Mouse (Mus musculus): ENCODE data around the gene B3galt6.
A peak's percentile ranks its signal among the peaks of the same experiment; 100 is the strongest.

The B3galt6 gene

DNA sequence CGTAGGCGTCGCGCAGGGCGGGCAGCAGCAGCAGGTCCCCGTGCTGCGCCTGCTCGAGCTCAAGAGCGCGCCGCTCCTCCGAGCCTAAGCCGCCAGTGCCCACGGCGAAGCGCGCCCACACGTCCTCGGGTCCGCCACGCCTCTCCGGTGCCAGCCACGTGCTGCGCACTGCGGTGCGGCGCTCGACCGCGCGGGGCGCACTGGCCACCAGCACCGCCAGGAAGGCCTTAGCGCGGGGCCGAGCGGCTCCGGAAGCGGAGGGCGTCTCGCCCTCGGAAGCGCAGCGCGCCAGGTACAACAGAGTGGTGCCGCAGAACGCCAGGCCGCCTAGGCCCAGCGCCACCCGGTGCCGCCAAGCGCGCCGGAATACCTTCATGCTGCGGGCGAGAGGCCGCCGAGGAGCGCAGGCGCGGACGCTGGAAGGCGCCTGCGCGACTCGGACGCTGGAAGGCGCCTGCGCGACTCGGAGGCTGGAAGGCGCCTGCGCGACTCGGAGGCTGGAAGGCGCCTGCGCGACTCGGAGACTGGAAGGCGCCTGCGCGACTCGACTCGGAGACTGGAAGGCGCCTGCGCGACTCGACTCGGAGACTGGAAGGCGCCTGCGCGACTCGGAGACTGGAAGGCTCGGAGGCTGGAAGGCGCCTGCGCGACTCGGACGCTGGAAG is at the start of gene B3galt6, which contains the start of gene Sdf4:
Gene B3galt6 (minus strand): TSS at position 409 of the 665 bp plus-strand sequence.
Gene Sdf4 (plus strand): TSS at position 632 of the 665 bp plus-strand sequence.
- peak; percentile 89 for DNase-seq (ENCODE audit: low read depth, low spot score)

- DNase-seq (ENCODE audit: low read depth, low spot score) = no peak
Observed at GRCm38 (mm10) chr4:156034901-156035300, 42.5 kb upstream of the B3galt6 start.

DNA sequence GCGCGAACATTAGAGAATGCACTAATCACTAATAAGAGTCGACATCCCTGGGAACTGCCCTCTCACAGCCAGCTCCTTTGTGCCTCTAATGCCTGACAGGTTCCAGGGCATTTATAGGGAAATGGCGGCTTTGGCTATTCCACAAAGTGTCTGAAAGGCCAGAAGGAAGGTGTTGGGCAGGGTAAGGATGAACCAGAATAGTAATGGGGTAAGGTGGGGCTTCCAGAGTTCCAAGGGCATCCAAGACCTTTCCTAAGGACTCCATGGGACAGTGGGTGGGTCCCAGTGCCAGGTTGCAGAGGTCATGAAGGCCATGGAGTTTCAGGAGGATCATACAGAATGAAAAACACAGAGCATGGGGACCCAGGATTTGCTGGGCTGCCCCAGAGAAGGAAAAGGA is 41.9 kb upstream of the B3galt6 start:
- DNase-seq (ENCODE audit: low read depth, low spot score) = no peak

DNA sequence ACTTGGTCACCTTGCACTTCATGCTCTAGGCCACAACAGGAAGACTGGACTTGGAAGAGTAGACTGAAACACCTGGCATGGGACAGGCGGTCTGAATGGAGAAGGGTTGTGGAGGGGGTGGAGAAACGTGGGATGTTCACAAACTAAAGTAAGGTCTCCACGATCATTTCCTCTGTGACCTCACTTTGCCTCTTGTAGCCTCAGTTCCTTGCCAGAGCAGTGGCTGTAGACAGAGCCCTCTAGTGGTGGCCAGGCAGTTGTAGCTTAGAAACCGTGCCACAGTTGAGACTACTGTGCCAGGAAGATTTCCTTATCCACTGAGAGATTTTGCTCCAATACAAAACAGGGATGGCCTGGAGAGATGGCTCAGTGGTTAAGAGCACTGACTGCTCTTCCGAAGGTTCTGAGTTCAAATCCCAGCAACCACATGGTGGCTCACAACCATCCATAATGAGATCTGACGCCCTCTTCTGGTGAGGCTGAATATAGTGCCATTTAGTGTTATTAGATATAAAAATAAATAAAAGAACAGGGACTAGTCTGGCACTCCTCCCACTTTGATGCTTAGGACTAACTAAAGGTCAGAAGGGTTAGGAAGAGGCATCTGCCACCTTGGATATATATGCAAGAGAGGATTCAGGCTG is 41.1 kb upstream of the B3galt6 start:
- DNase-seq (ENCODE audit: low read depth, low spot score) = peak; percentile 12

DNA sequence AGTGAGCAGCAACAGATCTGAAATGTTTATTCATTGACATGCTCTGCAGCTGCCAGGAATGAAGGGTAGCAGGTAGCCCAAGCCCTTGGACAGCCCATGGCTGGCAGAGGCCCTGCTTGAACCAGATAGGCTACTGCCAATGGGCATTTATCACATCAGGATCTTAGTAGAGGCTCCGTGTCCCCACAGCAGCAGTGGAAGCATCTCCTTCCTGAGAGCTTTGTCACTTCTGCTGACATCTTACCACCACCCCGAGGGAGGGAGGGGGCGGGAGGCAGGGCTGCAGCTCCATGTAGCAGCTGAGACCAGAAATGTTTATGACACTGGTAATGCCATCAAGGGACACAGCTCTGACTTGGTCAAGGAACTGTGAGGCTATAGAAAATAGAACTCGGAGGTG is 40.4 kb upstream of the B3galt6 start:
- no peak for DNase-seq (ENCODE audit: low read depth, low spot score)

- no peak for DNase-seq (ENCODE audit: low read depth, low spot score)
Observed at GRCm38 (mm10) chr4:156031593-156032391, 39.3 kb upstream of the B3galt6 start.

DNA sequence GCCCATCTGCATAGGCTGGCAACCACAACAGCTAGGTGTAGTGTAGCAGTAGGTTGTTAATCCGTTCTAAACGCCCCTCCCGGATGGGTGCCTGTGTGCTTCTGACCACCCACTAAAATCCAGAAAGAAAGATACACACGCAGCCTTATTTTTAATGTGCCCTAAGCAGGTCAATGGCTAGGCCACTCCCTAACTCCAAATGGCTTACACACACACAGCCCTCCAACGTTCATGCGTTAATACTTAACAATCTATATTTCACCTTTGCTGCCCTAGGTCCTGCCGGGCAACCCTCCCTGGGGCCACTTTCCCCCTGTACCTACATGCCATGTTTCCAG is 38.8 kb upstream of the B3galt6 start:
- DNase-seq (ENCODE audit: low read depth, low spot score) = no peak

DNA sequence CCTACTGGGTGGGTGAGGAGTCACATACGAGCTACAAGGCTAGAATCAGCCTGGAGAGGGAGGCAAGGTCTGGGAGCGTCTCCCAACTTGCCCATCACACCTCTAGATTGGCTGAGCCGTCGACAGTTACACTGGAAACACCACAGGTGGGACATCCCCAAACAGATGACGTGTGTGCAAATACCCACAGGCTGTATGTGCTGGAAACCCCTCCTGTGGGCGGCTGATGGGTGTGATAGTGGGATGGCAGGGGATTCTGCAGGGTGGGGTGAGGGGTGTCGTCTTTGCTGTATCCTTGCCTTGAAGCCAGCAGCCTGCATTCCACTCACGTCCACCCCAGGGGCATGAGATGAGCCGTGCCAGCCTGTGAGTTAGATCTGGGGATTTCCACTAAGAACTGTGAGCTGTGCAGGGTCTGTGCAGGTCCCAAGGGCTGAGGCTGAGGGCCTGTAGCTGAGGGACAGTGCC is 38.2 kb upstream of the B3galt6 start:
- no peak for DNase-seq (ENCODE audit: low read depth, low spot score)

DNA sequence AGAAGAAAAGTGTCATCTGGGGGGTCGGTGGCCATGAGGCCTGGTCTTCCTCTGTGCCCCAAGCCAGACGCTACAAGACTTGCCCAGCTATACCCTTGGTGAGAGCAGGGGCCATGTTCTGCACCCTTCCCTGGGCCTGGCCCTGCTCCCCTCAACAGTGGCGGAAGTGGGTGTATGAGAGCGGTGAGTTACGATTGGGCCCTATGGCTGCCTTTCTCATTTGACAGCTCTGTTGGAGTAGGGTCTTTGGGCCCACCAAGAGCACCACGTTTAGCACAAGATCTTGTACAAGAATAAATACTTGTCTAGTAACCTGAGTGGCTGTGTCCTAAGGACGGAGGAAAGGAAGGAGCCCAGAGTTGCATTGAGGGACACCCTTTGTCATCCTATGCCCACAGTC is 36.1 kb upstream of the B3galt6 start:
- no peak for DNase-seq (ENCODE audit: low read depth, low spot score)

DNA sequence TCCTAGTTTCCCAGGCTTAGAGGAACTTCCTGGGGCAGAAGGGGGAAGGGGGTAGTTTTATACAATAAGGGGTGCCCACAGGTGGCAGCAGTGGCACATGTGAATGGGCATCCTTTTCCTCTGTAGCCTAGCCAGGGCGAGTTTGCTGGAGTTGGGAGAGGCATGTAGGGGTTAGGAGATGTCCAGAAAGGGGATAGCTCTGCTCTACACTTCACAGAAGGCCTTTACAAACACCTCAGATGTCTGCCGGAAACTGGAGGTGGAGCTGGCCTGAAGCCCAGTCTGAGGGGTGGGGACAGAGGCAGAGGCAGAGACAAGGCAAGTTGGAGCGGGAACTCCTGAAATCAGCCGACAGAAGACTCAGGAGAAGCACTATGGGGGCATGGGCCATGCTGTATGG is 33.6 kb upstream of the B3galt6 start, which contains the start of gene Tnfrsf18:
Gene Tnfrsf18 (plus strand): TSS at position 152 of the 400 bp plus-strand sequence.
- DNase-seq (ENCODE audit: low read depth, low spot score) = no peak

DNA sequence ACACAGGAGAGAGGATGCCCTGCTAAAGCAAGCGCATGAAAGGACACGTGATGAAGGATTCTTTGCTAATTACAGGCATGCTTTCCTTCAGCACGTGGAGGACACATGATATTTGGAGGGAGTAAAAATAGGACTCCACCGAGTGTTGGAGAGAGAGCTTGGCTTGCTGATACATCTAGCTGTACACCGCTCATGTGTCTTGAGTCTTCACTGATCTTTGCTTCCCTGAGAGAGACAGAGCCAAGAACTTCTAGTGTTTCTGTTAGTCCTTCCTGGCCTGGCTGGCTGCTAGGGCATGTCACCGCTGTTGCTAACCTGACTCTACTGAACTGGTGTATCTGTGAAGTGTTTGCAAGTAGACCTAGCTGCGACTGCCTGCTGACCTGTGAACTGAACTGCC is 31.7 kb upstream of the B3galt6 start:
- DNase-seq (ENCODE audit: low read depth, low spot score) = no peak

- no peak for DNase-seq (ENCODE audit: low read depth, low spot score)
Observed at GRCm38 (mm10) chr4:156023520-156023919, 31.1 kb upstream of the B3galt6 start.

DNA sequence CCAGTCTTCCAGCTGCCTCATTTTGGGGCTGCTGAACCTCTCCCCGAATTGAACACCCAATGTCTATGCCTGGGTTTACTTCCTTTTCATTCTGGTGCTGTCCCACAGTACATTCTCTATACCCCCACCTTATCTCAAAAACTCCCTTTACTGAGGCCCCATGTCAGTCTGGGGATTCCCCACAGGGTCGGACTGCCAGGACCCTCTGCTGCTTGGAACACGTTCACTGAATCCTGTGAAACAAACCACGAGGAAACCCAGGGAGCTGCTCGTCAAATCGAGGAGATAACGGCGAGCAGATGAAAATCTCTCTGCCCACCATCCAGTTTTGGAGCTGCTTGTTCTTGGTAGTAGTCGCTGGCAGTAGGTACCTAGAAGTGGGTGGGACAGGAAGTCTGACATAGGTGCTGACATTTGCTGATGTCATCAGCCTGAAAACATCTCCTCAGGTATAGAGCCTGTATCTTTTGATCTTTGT is 29.5 kb upstream of the B3galt6 start:
- DNase-seq (ENCODE audit: low read depth, low spot score) = no peak

- no peak for DNase-seq (ENCODE audit: low read depth, low spot score)
Observed at GRCm38 (mm10) chr4:156021381-156021780, 28.9 kb upstream of the B3galt6 start.

DNA sequence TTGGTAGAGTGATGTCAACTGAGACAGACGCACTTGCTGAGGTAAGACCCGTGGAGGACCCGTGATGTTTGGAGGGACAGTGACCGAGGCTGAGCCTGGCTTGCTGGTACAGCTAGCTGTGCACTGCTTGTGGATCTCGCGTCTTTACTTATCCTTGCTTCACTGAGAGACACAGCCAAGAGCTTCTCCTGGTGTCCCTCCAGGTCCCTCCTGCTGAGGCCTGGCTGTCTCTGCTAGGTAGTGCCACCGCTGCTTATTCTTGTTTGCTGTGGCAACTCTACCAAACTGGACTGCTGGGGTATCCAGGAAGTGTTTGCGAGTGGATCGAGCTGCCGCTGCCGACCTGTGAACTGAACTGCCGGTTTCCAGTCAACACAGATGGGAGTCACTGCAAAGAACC is 27.3 kb upstream of the B3galt6 start:
- DNase-seq (ENCODE audit: low read depth, low spot score) = no peak

DNA sequence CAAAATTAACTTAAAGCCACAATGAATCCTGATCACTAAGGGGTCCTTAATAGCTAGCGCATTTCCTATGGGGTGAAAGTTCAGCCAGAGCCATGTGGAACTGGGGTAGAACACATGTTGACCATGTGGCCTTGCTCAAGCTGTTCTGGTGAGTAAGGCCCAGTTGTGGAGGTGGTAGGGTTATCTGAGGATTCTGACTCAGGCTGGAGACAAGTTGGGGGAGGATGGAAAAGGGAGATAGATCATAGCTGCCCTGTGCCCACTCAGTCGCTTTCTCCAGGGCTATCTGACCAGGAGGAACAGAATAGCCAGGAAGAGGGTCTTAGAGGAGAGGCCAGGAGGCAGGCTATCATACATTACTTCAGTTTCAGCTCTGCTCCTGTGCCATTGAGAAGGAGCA is 22.0 kb upstream of the B3galt6 start:
- DNase-seq (ENCODE audit: low read depth, low spot score) = no peak

- no peak for DNase-seq (ENCODE audit: low read depth, low spot score)
Observed at GRCm38 (mm10) chr4:156013637-156014036, 21.2 kb upstream of the B3galt6 start, which contains the start of gene Tnfrsf4. Tnfrsf4 (plus strand) TSS chr4:156013843.

DNA sequence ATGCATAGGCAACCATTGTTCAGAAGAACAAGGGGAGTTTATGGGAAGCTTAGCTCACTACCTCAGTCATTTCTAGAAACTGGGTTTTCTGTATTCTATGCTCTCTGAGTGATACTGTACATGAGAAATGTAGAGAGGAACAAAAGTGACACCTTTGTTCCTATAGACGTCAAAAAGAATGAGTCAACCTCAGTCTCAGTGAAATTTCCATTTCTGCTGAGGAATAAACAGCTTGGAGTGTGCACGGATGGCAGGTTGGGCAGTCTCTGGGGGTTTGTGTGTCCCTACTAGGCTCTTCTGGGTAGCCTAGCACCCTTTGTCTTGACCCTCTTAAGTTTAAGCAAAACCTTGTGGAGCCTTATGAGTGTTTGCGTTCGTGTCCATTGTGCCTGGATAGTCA is 15.9 kb upstream of the B3galt6 start:
- no peak for DNase-seq (ENCODE audit: low read depth, low spot score)

DNA sequence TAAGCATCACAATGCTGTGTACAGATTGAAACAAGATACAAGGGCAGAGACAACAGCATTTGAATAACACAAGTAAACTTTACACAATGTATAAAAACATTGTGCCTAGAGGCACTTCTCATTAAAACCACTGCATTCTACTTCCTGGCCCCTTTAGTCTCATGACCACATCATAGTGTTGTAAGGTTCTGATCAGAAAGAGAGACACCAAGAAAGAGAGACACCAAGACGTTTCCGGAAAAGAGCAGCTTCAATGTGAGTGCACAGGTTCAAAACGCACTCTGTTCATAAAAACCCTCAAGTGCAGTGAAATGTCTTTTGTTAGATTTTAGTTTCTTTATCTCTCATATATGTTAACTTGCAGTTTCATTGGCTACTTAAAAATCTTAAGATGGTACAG is 11.7 kb upstream of the B3galt6 start:
- DNase-seq (ENCODE audit: low read depth, low spot score) = no peak

DNA sequence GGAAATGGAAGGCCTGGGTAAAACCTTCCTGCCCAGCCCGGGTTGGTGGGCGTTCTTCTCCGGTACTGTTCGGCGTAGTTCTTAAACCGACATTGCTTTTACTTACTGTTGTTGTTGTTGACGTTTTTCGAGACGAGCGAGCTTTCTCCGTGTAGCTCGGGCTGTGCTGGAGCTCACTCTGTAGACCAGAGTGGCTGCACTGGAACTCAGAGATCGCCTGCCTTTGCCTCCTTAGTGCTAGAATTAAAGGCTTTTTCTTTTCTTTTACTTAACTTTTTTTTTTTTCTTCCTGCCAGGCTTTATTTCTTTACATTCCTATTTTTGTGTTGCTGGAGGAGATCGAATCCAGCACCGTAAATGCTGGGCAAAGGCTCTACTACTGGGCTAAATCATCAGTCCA is 1.2 kb upstream of the B3galt6 start:
- no peak for DNase-seq (ENCODE audit: low read depth, low spot score)

DNA sequence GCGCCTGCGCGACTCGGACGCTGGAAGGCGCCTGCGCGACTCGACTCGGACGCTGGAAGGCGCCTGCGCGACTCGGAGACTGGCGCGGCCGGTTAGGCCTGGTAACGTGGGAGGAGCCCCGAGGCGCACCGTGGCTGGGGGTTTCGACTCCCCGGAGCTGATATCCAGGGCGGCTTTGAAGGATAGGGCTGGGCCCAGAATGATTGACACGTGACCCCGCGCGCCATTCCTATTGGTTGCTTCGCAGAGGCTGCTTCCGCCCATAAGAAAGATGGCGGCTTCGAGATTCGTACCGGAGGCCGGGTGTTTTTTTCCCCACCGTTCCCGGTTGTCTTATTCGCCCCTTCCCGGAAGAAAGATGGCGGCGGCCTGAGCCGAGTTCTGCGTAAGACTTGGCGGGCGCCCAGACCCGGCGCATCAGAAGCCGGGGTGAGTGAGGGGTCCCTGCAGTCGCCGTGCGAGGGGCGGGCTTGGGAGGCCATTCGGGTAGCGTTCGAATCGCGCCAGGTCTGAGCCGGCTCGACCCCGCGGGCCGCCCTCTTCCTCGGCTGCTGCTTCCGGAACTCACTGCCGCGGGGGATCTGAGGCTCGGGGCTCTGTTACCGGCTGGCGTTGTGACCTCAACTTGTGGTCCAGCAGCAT is 578 bp upstream of the B3galt6 start:
- peak; percentile 95 for DNase-seq (ENCODE audit: low read depth, low spot score)

- DNase-seq (ENCODE audit: low read depth, low spot score) = no peak
Observed at GRCm38 (mm10) chr4:155991908-155992230, 580 bp downstream of the B3galt6 start.

All from c-Kit-negative CD71-positive TER-119-positive erythroid progenitor cells, embryonic 14.5 days (primary cell).